Mouse (Mus musculus): ENCODE results near the gene Fcho1. TPM values are rescaled to one million over a fixed set of nuclear protein-coding genes. Genes with fewer than 3 reads are reported as not detected.

Gene Fcho1
- polyA plus RNA-seq, 1 experiment from 2014 or later = 39.2 TPM

- H3K27ac ChIP-seq (replicated peaks) = peak overlapping the region; percentile 65
- no peaks in the 10 kb centered on the region for H3K9me3 ChIP-seq
- H3K4me1 ChIP-seq = peaks cover 41% of the 10 kb centered on the region
- H3K36me3 ChIP-seq = no peaks in the 10 kb centered on the region
- peak overlapping the region; percentile 92 for H3K4me2 ChIP-seq (replicated peaks)
- ATAC-seq (ENCODE audit: low FRiP score, low read depth) = peak; percentile 2
- peak overlapping the region; percentile 64 for H3K9ac ChIP-seq (replicated peaks)
- 6% methylated on average over 12 of the region's 12 CpGs for WGBS
- H3K4me3 ChIP-seq = peak overlapping the region; percentile 80
- peaks cover 57% of the 10 kb centered on the region for H3K27me3 ChIP-seq
These were observed 55.3 kb downstream of the Fcho1 start for GRCm38 (mm10) chr8:71670198-71670597.

GRCm38 (mm10) chr8:71668220-71668975, 57.1 kb downstream of the Fcho1 start:
- Histone ChIP-seq H3K9ac (replicated peaks) (0 out of 2 replicates have a peak overlapping the region, but pooled peaks have one; percentile 0), H3K4me2 (replicated peaks) (peak overlapping the region; percentile 32), H3K27ac (replicated peaks) (peak overlapping the region; percentile 0; the same call in 1 of the 2 replicates), H3K4me3 (peak overlapping the region; percentile 13; the same call in 1 of the 2 replicates), H3K4me1 (peaks cover 45% of the 10 kb centered on the region), H3K9me3 (no peaks in the 10 kb centered on the region), H3K36me3 (no peaks in the 10 kb centered on the region), H3K27me3 (peaks cover 66% of the 10 kb centered on the region)
- ATAC-seq (ENCODE audit: low FRiP score, low read depth) = no peak
- WGBS = 5% methylated on average over 21 of the region's 21 CpGs

- peak overlapping the region; percentile 31 for H3K9ac ChIP-seq (replicated peaks)
- ATAC-seq (ENCODE audit: low FRiP score, low read depth) = no peak
- 45% methylated on average over 5 of the region's 5 CpGs for WGBS
- no peaks in the 10 kb centered on the region for H3K36me3 ChIP-seq
- H3K27ac ChIP-seq (replicated peaks) = peak overlapping the region; percentile 56
- peaks cover 45% of the 10 kb centered on the region for H3K4me1 ChIP-seq
- no peak overlapping the region for H3K4me2 ChIP-seq (replicated peaks)
- H3K9me3 ChIP-seq = no peaks in the 10 kb centered on the region
- peaks cover 66% of the 10 kb centered on the region for H3K27me3 ChIP-seq
- H3K4me3 ChIP-seq = no peak overlapping the region
These were observed 58.3 kb downstream of the Fcho1 start for GRCm38 (mm10) chr8:71667256-71667655.

GRCm38 (mm10) chr8:71666855-71667254, 58.7 kb downstream of the Fcho1 start:
- peak overlapping the region; percentile 49; the same call in 1 of the 2 replicates for H3K27ac ChIP-seq (replicated peaks)
- H3K9ac ChIP-seq (replicated peaks) = no peak overlapping the region; the same call in 1 of the 2 replicates
- peaks cover 41% of the 10 kb centered on the region for H3K4me1 ChIP-seq
- 33% methylated on average over 1 of the region's 1 CpGs for WGBS
- no peaks in the 10 kb centered on the region for H3K36me3 ChIP-seq
- H3K27me3 ChIP-seq = peaks cover 70% of the 10 kb centered on the region
- no peak overlapping the region for H3K4me3 ChIP-seq
- no peak overlapping the region for H3K4me2 ChIP-seq (replicated peaks)
- no peaks in the 10 kb centered on the region for H3K9me3 ChIP-seq
- ATAC-seq (ENCODE audit: low FRiP score, low read depth) = no peak

- Histone ChIP-seq H3K27ac (replicated peaks) (0 out of 2 replicates have a peak overlapping the region, but pooled peaks have one; percentile 20), H3K9me3 (no peaks in the 10 kb centered on the region), H3K4me1 (peaks cover 40% of the 10 kb centered on the region), H3K9ac (replicated peaks) (no peak overlapping the region), H3K4me2 (replicated peaks) (peak overlapping the region; percentile 42), H3K4me3 (peak overlapping the region; percentile 21; the same call in 1 of the 2 replicates), H3K36me3 (no peaks in the 10 kb centered on the region), H3K27me3 (peaks cover 81% of the 10 kb centered on the region)
- 2% methylated on average over 21 of the region's 22 CpGs for WGBS
- ATAC-seq (ENCODE audit: low FRiP score, low read depth) = peak; percentile 62
These were observed 60.0 kb downstream of the Fcho1 start for GRCm38 (mm10) chr8:71665331-71666130.

GRCm38 (mm10) chr8:71660325-71661120, 65.0 kb downstream of the Fcho1 start:
- Histone ChIP-seq H3K9ac (replicated peaks) (no peak overlapping the region), H3K27ac (replicated peaks) (no peak overlapping the region), H3K27me3 (peaks cover 92% of the 10 kb centered on the region), H3K4me1 (peaks cover 11% of the 10 kb centered on the region), H3K4me3 (no peak overlapping the region), H3K4me2 (replicated peaks) (no peak overlapping the region), H3K36me3 (no peaks in the 10 kb centered on the region), H3K9me3 (no peaks in the 10 kb centered on the region)
- peak; percentile 67 for ATAC-seq (ENCODE audit: low FRiP score, low read depth)
- WGBS = 7% methylated on average over 36 of the region's 36 CpGs

GRCm38 (mm10) chr8:71659751-71660150, 65.8 kb downstream of the Fcho1 start:
- ATAC-seq (ENCODE audit: low FRiP score, low read depth) = no peak
- no peak overlapping the region for H3K9ac ChIP-seq (replicated peaks)
- no peak overlapping the region for H3K27ac ChIP-seq (replicated peaks)
- H3K4me3 ChIP-seq = no peak overlapping the region
- H3K36me3 ChIP-seq = no peaks in the 10 kb centered on the region
- WGBS = 50% methylated on average over 1 of the region's 1 CpGs
- no peaks in the 10 kb centered on the region for H3K9me3 ChIP-seq
- H3K4me1 ChIP-seq = peaks cover 8% of the 10 kb centered on the region
- H3K4me2 ChIP-seq (replicated peaks) = no peak overlapping the region
- peaks cover 96% of the 10 kb centered on the region for H3K27me3 ChIP-seq

- Histone ChIP-seq H3K27me3 (peaks cover 97% of the 10 kb centered on the region), H3K9me3 (no peaks in the 10 kb centered on the region), H3K4me2 (replicated peaks) (no peak overlapping the region), H3K4me3 (no peak overlapping the region), H3K36me3 (no peaks in the 10 kb centered on the region), H3K9ac (replicated peaks) (no peak overlapping the region), H3K4me1 (peaks cover 11% of the 10 kb centered on the region), H3K27ac (replicated peaks) (no peak overlapping the region)
- no peak for ATAC-seq (ENCODE audit: low FRiP score, low read depth)
- 37% methylated on average over 17 of the region's 17 CpGs for WGBS
These were observed 66.9 kb downstream of the Fcho1 start for GRCm38 (mm10) chr8:71658515-71659049.

Other genes with a start within 250 kb of the Fcho1 start
- 14.2 and 18.7 TPM in 2 replicates for gene Ano8, start 239.8 kb downstream of the Fcho1 start, polyA plus RNA-seq (2016; fragmentation: Nextera tagmentation; extraction: Ambion mirVana)
- 15.5 and 18.3 TPM in 2 replicates for gene Gtpbp3, start 237.6 kb downstream of the Fcho1 start, polyA plus RNA-seq (2016; fragmentation: Nextera tagmentation; extraction: Ambion mirVana)
- 26.9 and 29.5 TPM in 2 replicates for gene Plvap, start 214.0 kb downstream of the Fcho1 start, polyA plus RNA-seq (2016; fragmentation: Nextera tagmentation; extraction: Ambion mirVana)
- 0.13 and 0.41 TPM in 2 replicates for gene Ccdc194, start 200.0 kb downstream of the Fcho1 start, polyA plus RNA-seq (2016; fragmentation: Nextera tagmentation; extraction: Ambion mirVana)
- gene Bst2, start 188.3 kb downstream of the Fcho1 start, polyA plus RNA-seq (2016; fragmentation: Nextera tagmentation; extraction: Ambion mirVana) = 13.1 and 14.5 TPM in 2 replicates
- 54.0 and 57.0 TPM in 2 replicates for gene Mvb12a, start 182.8 kb downstream of the Fcho1 start, polyA plus RNA-seq (2016; fragmentation: Nextera tagmentation; extraction: Ambion mirVana)
- 0.14 TPM in 2 replicates for gene Tmem221, start 166.8 kb downstream of the Fcho1 start, polyA plus RNA-seq (2016; fragmentation: Nextera tagmentation; extraction: Ambion mirVana)
- not detected in 2 replicates for gene Nxnl1, start 159.1 kb downstream of the Fcho1 start, polyA plus RNA-seq (2016; fragmentation: Nextera tagmentation; extraction: Ambion mirVana)
- 38.4 and 44.4 TPM in 2 replicates for gene Slc27a1, start 156.8 kb downstream of the Fcho1 start, polyA plus RNA-seq (2016; fragmentation: Nextera tagmentation; extraction: Ambion mirVana)
- gene Pgls, start 133.5 kb downstream of the Fcho1 start, polyA plus RNA-seq (2016; fragmentation: Nextera tagmentation; extraction: Ambion mirVana) = 215 and 216 TPM in 2 replicates
- 6.5 and 6.9 TPM in 2 replicates for gene Fam129c, start 128.1 kb downstream of the Fcho1 start, polyA plus RNA-seq (2016; fragmentation: Nextera tagmentation; extraction: Ambion mirVana)
- gene Colgalt1, start 114.7 kb downstream of the Fcho1 start, polyA plus RNA-seq (2016; fragmentation: Nextera tagmentation; extraction: Ambion mirVana) = 52.1 and 56.2 TPM in 2 replicates
- 12.8 and 16.9 TPM in 2 replicates for gene Unc13a, start 54.0 kb downstream of the Fcho1 start, polyA plus RNA-seq (2016; fragmentation: Nextera tagmentation; extraction: Ambion mirVana)
- 3.3 and 3.4 TPM in 2 replicates for gene Jak3, start 49.4 kb downstream of the Fcho1 start, polyA plus RNA-seq (2016; fragmentation: Nextera tagmentation; extraction: Ambion mirVana)
- gene Insl3, start 36.5 kb downstream of the Fcho1 start, polyA plus RNA-seq (2016; fragmentation: Nextera tagmentation; extraction: Ambion mirVana) = not detected in 2 replicates
- 0.55 and 0.66 TPM in 2 replicates for gene B3gnt3, start 23.9 kb downstream of the Fcho1 start, polyA plus RNA-seq (2016; fragmentation: Nextera tagmentation; extraction: Ambion mirVana)
- gene Zfp709, start 156.3 kb upstream of the Fcho1 start, polyA plus RNA-seq (2016; fragmentation: Nextera tagmentation; extraction: Ambion mirVana) = 8.6 and 8.8 TPM in 2 replicates
- 14.7 and 15.1 TPM in 2 replicates for gene Zfp882, start 182.9 kb upstream of the Fcho1 start, polyA plus RNA-seq (2016; fragmentation: Nextera tagmentation; extraction: Ambion mirVana)
- 37.5 and 40.6 TPM in 2 replicates for gene Zfp617, start 182.9 kb upstream of the Fcho1 start, polyA plus RNA-seq (2016; fragmentation: Nextera tagmentation; extraction: Ambion mirVana)
- gene Zfp961, start 225.3 kb upstream of the Fcho1 start, polyA plus RNA-seq (2016; fragmentation: Nextera tagmentation; extraction: Ambion mirVana) = 20.6 and 23.6 TPM in 2 replicates